9 mouse cellular contexts compared by ENCODE assay signal in the genomic region with DNA sequence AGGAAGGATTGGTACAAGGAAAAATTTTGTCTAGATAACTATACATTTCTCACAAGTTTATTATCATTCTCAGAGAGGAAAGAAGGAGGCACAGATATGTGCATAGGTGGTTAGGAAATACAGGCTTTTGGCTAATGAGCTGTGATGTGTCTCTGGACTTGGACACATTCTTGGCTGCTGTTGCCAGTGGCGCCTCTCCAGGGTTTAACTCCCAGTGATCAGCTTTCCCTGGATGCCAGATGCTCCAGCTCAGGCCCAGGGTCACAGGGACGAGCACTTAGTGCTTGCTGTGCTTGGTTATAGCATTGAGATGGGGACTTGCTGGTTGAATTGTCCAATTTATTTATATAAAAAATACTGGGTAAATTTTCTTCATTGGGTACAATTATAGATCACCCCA.
DNase-seq lines count a peak whose midpoint lies in the region; ATAC-seq and TF ChIP-seq lines count a peak whose summit lies in the region.
"Had no signal": no experiment of that assay in that cellular context is flagged by ENCODE, and none has a peak within 500 bp of the region (broad histone marks: within the 10 kb centered on the region; RNA-seq: fewer than 3 reads in every experiment).

No protein-coding gene starts in this region.

- H3K4me1 ChIP-seq in liver, postnatal 0 days (ENCODE audit: insufficient read depth): no peaks in the 10 kb centered on the region
- H3K4me1 ChIP-seq in stomach, embryonic 14.5 days (ENCODE audit: control insufficient read depth, insufficient read depth, low read length): peaks cover 4% of the 10 kb centered on the region; the same call in 1 of the 2 replicates

- no peak for ATAC-seq in liver, postnatal 0 days
- peak; percentile 42; the same call in 1 of the 2 replicates for ATAC-seq in stomach, embryonic 14.5 days (ENCODE audit: insufficient number of reproducible peaks, insufficient read depth, low FRiP score, low read depth)
- ATAC-seq: midbrain, embryonic 15.5 days had no signal

- H3K36me3 ChIP-seq in liver, postnatal 0 days (replicated peaks; ENCODE audit: insufficient read depth, low read length): no peaks in the 10 kb centered on the region
- H3K36me3 ChIP-seq in stomach, embryonic 14.5 days (ENCODE audit: control insufficient read depth, insufficient read depth, low read length): no peaks in the 10 kb centered on the region
- H3K36me3 ChIP-seq: limb, embryonic 15.5 days; midbrain, embryonic 15.5 days had no signal

- no peaks in the 10 kb centered on the region for H3K27me3 ChIP-seq in liver, postnatal 0 days (ENCODE audit: insufficient read depth, low read length)
- no peaks in the 10 kb centered on the region for H3K27me3 ChIP-seq in stomach, embryonic 14.5 days (ENCODE audit: control insufficient read depth, insufficient read depth, low read length)
- H3K27me3 ChIP-seq: limb, embryonic 15.5 days; midbrain, embryonic 15.5 days had no signal

- H3K27ac ChIP-seq in liver, postnatal 0 days (ENCODE audit: low read depth): no peak overlapping the region
- H3K27ac ChIP-seq in gastrocnemius, adult 2 months: peak overlapping the region; percentile 17; the same call in 1 of the 2 replicates
- no peak overlapping the region for H3K27ac ChIP-seq in stomach, embryonic 14.5 days (ENCODE audit: low read length)
- H3K27ac ChIP-seq: limb, embryonic 15.5 days; midbrain, embryonic 15.5 days had no signal

- DNase-seq in liver: peak; percentile 9
- no peak for DNase-seq in liver, postnatal 0 days
- DNase-seq in gastrocnemius, adult 2 months: peak; percentile 89
- peak; percentile 68 for DNase-seq in heart, postnatal 25 days (ENCODE audit: low spot score)
- no peak for DNase-seq in layer of hippocampus, adult 18-20 months (ENCODE audit: low spot score in 2 of 2)
- no peak for DNase-seq in testis, postnatal 10 days (ENCODE audit: low spot score)

- no peaks in the 10 kb centered on the region for H3K9me3 ChIP-seq in liver, postnatal 0 days (ENCODE audit: low read length)
- H3K9me3 ChIP-seq in stomach, embryonic 14.5 days (ENCODE audit: control insufficient read depth, low read depth, low read length): 0 out of 2 replicates have a peak, but pooled peaks cover 4% of the 10 kb centered on the region
- H3K9me3 ChIP-seq: limb, embryonic 15.5 days; midbrain, embryonic 15.5 days had no signal

- no peak overlapping the region for H3K9ac ChIP-seq in liver, postnatal 0 days (replicated peaks)
- no peak overlapping the region for H3K9ac ChIP-seq in stomach, embryonic 14.5 days (replicated peaks; ENCODE audit: low read depth, low read length)
- H3K9ac ChIP-seq: limb, embryonic 15.5 days; midbrain, embryonic 15.5 days had no signal

- no peak overlapping the region for H3K4me3 ChIP-seq in liver, postnatal 0 days (ENCODE audit: low read depth, low read length)
- no peak overlapping the region for H3K4me3 ChIP-seq in gastrocnemius, adult 2 months
- no peak overlapping the region for H3K4me3 ChIP-seq in stomach, embryonic 14.5 days (ENCODE audit: low read depth, low read length)
- H3K4me3 ChIP-seq: limb, embryonic 15.5 days; midbrain, embryonic 15.5 days had no signal

- TF ChIP-seq EP300 in liver, postnatal 0 days (IDR thresholded peaks at IDR 0.05; ENCODE audit: low read depth): no peak

- intact Hi-C loops in gastrocnemius, adult 2 months (cut with DNase I): loop anchor here (2.0 kb wide), 1 partner anchor 70 kb away; no protein-coding TSS in a partner anchor
- intact Hi-C loops in heart, postnatal 25 days (cut with DNase I): no loop called here

- TF ChIP-seq CTCF in liver, postnatal 0 days (IDR thresholded peaks at IDR 0.05; ENCODE audit: low read depth): no peak
- no peak for TF ChIP-seq CTCF in gastrocnemius, adult 2 months (IDR thresholded peaks at IDR 0.05)

- WGBS in liver, postnatal 0 days (ENCODE audit: insufficient replicate concordance): 71% methylated on average over 2 of the region's 2 CpGs
- 36% methylated on average over 2 of the region's 2 CpGs for WGBS in stomach, embryonic 14.5 days

- no peak overlapping the region for H3K4me2 ChIP-seq in liver, postnatal 0 days (ENCODE audit: low read depth, low read length)
- H3K4me2 ChIP-seq in stomach, embryonic 14.5 days (replicated peaks; ENCODE audit: low read depth, low read length): no peak overlapping the region
- H3K4me2 ChIP-seq: limb, embryonic 15.5 days; midbrain, embryonic 15.5 days had no signal

Comparison
In these comparisons a context has a peak if more than half of its experiments do, and no peak if none do; other contexts are left out.
1. DNase-seq: peak in liver (single experiment), gastrocnemius, adult 2 months (single experiment) and heart, postnatal 25 days (single experiment); none in liver, postnatal 0 days (single experiment), layer of hippocampus, adult 18-20 months (0 of 2) and testis, postnatal 10 days (single experiment).